Mouse (Mus musculus) C2C12 (cell line): ENCODE results near the gene Lmntd1. TPM values are rescaled to one million over a fixed set of nuclear protein-coding genes. Genes with fewer than 3 reads are reported as not detected.

Experiments used
- H3K27me3 ChIP-seq: one replicate; pipeline ENCODE4 v1.6.1; 2011; ENCODE audit not compliant: control insufficient read depth, insufficient read depth, insufficient read length
- H3K36me3 ChIP-seq: one replicate; pipeline ENCODE4 v1.6.1; 2011; ENCODE audit not compliant: control insufficient read depth, insufficient read depth
- H3K4me3 ChIP-seq: one replicate; pipeline ENCODE4 v1.5.1; 2011; ENCODE audit warnings: mild to moderate bottlenecking, control low read depth; ENCODE audit not compliant: poor library complexity, insufficient read depth, severe bottlenecking
- H3K79me2 ChIP-seq: one replicate; pipeline ENCODE4 v1.6.1; 2011; ENCODE audit not compliant: control insufficient read depth, insufficient read depth
- H3K79me3 ChIP-seq: one replicate; pipeline ENCODE4 v1.6.1; 2011; ENCODE audit warnings: low read depth, control low read depth
- H3ac ChIP-seq: one replicate; pipeline ENCODE3; 2011; ENCODE audit warnings: low read depth; ENCODE audit not compliant: control insufficient read depth, insufficient read length
- CEBPB ChIP-seq: IDR thresholded peaks from one replicate; pipeline ENCODE4 v1.6.1; 2011; ENCODE audit warnings: low read depth, mild to moderate bottlenecking, control low read depth, moderate library complexity
- CTCF ChIP-seq: IDR thresholded peaks from one replicate; pipeline ENCODE4 v1.5.1; 2011; ENCODE audit not compliant: control insufficient read depth, insufficient read depth, insufficient read length
- FOSL1 ChIP-seq: IDR thresholded peaks from one replicate; pipeline ENCODE4 v1.8.0; 2011; ENCODE audit warnings: mild to moderate bottlenecking, low read length; ENCODE audit not compliant: poor library complexity, insufficient read depth, severe bottlenecking
- MAX ChIP-seq: IDR thresholded peaks from one replicate; pipeline ENCODE4 v1.6.1; 2011; ENCODE audit warnings: mild to moderate bottlenecking, control low read depth
- MYOD1 ChIP-seq: IDR thresholded peaks from one replicate; pipeline ENCODE4 v1.6.1; 2011; ENCODE audit warnings: low read depth; ENCODE audit not compliant: control insufficient read depth, insufficient read length
- MYOG ChIP-seq: IDR thresholded peaks from one replicate; pipeline ENCODE4 v1.6.1; 2011; ENCODE audit not compliant: control insufficient read depth, insufficient read length; ENCODE audit errors: extremely low read depth
- USF1 ChIP-seq: IDR thresholded peaks from one replicate; pipeline ENCODE4 v1.6.1; 2011; ENCODE audit warnings: low read depth, mild to moderate bottlenecking, control low read depth, moderate library complexity
- long read RNA-seq, 2 experiments: library from polyadenylated mRNA; unstranded; transcript quantifications; one replicate each; pipeline ENCODE4 v2.0.0; 2019 to 2020
- polyA plus RNA-seq: library from polyadenylated mRNA; unstranded; fragments of >200 nt; fragmentation: generic; extraction: Trizol; gene quantifications from one replicate; pipeline ENCODE4 v1.2.1, GENCODE M21; 2012; ENCODE audit warnings: missing spikeins

Lmntd1 gene
- not detected for polyA plus RNA-seq
- long read RNA-seq, experiment 1 = 0 reads
- long read RNA-seq, experiment 2 = 0 reads

DNA sequence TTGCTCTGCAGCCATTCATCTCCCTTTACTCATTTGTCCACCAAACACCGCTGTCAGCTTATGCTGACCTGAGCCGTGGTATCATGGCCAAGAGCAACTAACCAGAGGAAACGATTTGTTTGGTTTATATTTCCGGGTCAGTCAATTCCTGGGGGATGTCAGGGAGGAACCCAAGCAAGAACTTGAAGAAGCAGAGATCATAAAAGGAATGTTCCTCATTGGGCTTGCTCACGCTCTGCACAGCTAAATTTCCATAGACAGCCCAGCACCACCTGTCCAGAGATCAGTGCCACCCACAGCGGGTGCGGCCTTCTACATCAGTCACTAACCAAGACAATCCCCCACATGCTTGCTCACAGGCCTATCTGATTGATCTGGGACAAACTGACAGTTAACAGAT, at the start of gene Lmntd1:
TSS of gene Lmntd1 (minus strand) at position 101 of the 400 bp plus-strand sequence.
- no peak within 1 kb of the TSS for H3ac ChIP-seq
- no peaks in the 10 kb centered on the region for H3K36me3 ChIP-seq
- H3K4me3 ChIP-seq = no peak within 1 kb of the TSS
- no peak for TF ChIP-seq FOSL1
- no peak for TF ChIP-seq CTCF
- no peaks in the 10 kb centered on the region for H3K79me3 ChIP-seq
- no peaks in the 10 kb centered on the region for H3K79me2 ChIP-seq
- H3K27me3 ChIP-seq = no peaks in the 10 kb centered on the region

GRCm38 (mm10) chr6:145660943-145661342, 46.8 kb upstream of the Lmntd1 start:
- Histone ChIP-seq H3K36me3 (no peaks in the 10 kb centered on the region), H3ac (no peak overlapping the region), H3K27me3 (no peaks in the 10 kb centered on the region), H3K79me2 (no peaks in the 10 kb centered on the region), H3K79me3 (no peaks in the 10 kb centered on the region), H3K4me3 (no peak overlapping the region)
- TF ChIP-seq CTCF (no peak), CEBPB (no peak), MYOG (no peak), MAX (no peak), FOSL1 (no peak), USF1 (no peak), MYOD1 (no peak)

DNA sequence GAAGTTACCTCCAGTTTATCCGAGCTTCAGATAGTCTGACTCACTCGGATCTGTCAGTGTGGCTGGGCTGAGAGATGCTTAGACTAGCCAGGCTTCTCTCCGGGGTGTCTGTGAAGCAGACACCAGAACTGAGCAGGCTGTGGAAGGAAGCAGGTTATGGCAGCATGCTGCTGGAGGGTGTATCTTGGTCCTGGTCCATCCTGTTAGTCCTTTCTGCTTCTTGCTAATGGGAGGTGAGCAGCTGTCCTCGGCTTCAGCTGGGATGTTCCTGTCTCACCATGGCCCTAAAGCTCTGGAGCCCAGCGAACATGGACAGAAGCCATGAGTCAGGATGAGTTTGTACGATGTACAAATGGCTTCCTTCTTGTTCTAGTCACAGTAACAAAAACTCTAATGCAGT, 45.0 kb upstream of the Lmntd1 start:
- no peaks in the 10 kb centered on the region for H3K79me2 ChIP-seq
- H3K36me3 ChIP-seq = no peaks in the 10 kb centered on the region
- H3ac ChIP-seq = no peak overlapping the region
- TF ChIP-seq CEBPB (no peak), CTCF (no peak), MAX (no peak), USF1 (no peak)
- no peak overlapping the region for H3K4me3 ChIP-seq
- no peaks in the 10 kb centered on the region for H3K79me3 ChIP-seq
- H3K27me3 ChIP-seq = no peaks in the 10 kb centered on the region

GRCm38 (mm10) chr6:145656740-145657591, 42.8 kb upstream of the Lmntd1 start:
- Histone ChIP-seq H3K27me3 (no peaks in the 10 kb centered on the region), H3K36me3 (no peaks in the 10 kb centered on the region), H3ac (no peak overlapping the region), H3K4me3 (no peak overlapping the region), H3K79me3 (no peaks in the 10 kb centered on the region), H3K79me2 (no peaks in the 10 kb centered on the region)
- no peak for TF ChIP-seq CTCF
- no peak for TF ChIP-seq FOSL1
- TF ChIP-seq MYOG = no peak
- TF ChIP-seq MAX = no peak
- TF ChIP-seq MYOD1 = no peak
- no peak for TF ChIP-seq USF1
- no peak for TF ChIP-seq CEBPB

- H3K27me3 ChIP-seq = no peaks in the 10 kb centered on the region
- no peaks in the 10 kb centered on the region for H3K79me3 ChIP-seq
- H3K4me3 ChIP-seq = no peak overlapping the region
- no peaks in the 10 kb centered on the region for H3K36me3 ChIP-seq
- no peaks in the 10 kb centered on the region for H3K79me2 ChIP-seq
- H3ac ChIP-seq = no peak overlapping the region
- no peak for TF ChIP-seq MYOD1
- no peak for TF ChIP-seq USF1
- TF ChIP-seq MYOG = no peak
- no peak for TF ChIP-seq MAX
- TF ChIP-seq FOSL1 = no peak
- no peak for TF ChIP-seq CEBPB
- no peak for TF ChIP-seq CTCF
These were observed 41.6 kb upstream of the Lmntd1 start for GRCm38 (mm10) chr6:145655678-145656077.
